Mouse (Mus musculus) bone marrow macrophage, adult 2 months (primary cell): ENCODE data around the gene Hbp1. TPM values are rescaled to one million over a fixed set of nuclear protein-coding genes. Genes with fewer than 3 reads are reported as not detected.

Experiments used
- H3K27ac ChIP-seq: 2 replicates; pipeline ENCODE4 v1.5.1; 2012; ENCODE audit warnings: low read depth, low read length; ENCODE audit not compliant: insufficient read depth
- H3K4me1 ChIP-seq: 2 replicates; pipeline ENCODE4 v1.6.1; 2012; ENCODE audit warnings: low read length; ENCODE audit not compliant: control insufficient read depth, insufficient read depth
- H3K4me3 ChIP-seq: 2 replicates; pipeline ENCODE4 v1.5.1; 2012; ENCODE audit warnings: mild to moderate bottlenecking, low read length, moderate library complexity; ENCODE audit not compliant: insufficient read depth
- CTCF ChIP-seq: IDR thresholded peaks from 2 replicates; pipeline ENCODE4 v1.5.1; 2012; ENCODE audit warnings: low read depth, mild to moderate bottlenecking, low read length, moderate library complexity
- POLR2A ChIP-seq: IDR thresholded peaks from 2 replicates; pipeline ENCODE4 v1.6.1; 2012; ENCODE audit warnings: mild to moderate bottlenecking, low read depth, low read length, borderline replicate concordance
- polyA plus RNA-seq: library from polyadenylated mRNA; stranded (reverse); fragments of >200 nt; gene quantifications from 2 replicates; pipeline ENCODE4 v1.2.4, GENCODE M21; 2012; ENCODE audit not compliant: missing spikeins, insufficient read depth, insufficient read length

Hbp1 gene
- polyA plus RNA-seq, 1 experiment, result 112 TPM

GRCm38 (mm10) chr12:31913614-31914013 lies 36.7 kb downstream of the Hbp1 start:
- H3K4me1 ChIP-seq, result peaks cover 13% of the 10 kb centered on the region
- no peak for TF ChIP-seq CTCF
- TF ChIP-seq POLR2A, result no peak
- H3K27ac ChIP-seq, result no peak overlapping the region
- H3K4me3 ChIP-seq, result no peak overlapping the region

GRCm38 (mm10) chr12:31912966-31913551 lies 37.3 kb downstream of the Hbp1 start:
- no peak for TF ChIP-seq POLR2A
- Histone ChIP-seq H3K4me1 (peaks cover 13% of the 10 kb centered on the region), H3K4me3 (no peak overlapping the region), H3K27ac (no peak overlapping the region)

- Histone ChIP-seq H3K4me3 (no peak overlapping the region), H3K4me1 (peaks cover 4% of the 10 kb centered on the region; the same call in 1 of the 2 replicates), H3K27ac (no peak overlapping the region)
- TF ChIP-seq CTCF (no peak), POLR2A (no peak)
Observed at GRCm38 (mm10) chr12:31907436-31907835, 42.9 kb downstream of the Hbp1 start.

- no peak overlapping the region for H3K27ac ChIP-seq
Observed at GRCm38 (mm10) chr12:31905696-31906551, 44.4 kb downstream of the Hbp1 start.

GRCm38 (mm10) chr12:31900391-31900914 lies 49.9 kb downstream of the Hbp1 start:
- Histone ChIP-seq H3K4me1 (0 out of 2 replicates have a peak, but pooled peaks cover 4% of the 10 kb centered on the region), H3K4me3 (no peak overlapping the region), H3K27ac (no peak overlapping the region)
- TF ChIP-seq CTCF, result no peak
- TF ChIP-seq POLR2A, result no peak

More at GRCm38 (mm10) chr12:31905696-31906551, 44.4 kb downstream of the Hbp1 start:
- no peak overlapping the region for H3K4me3 ChIP-seq
- peaks cover 4% of the 10 kb centered on the region; the same call in 1 of the 2 replicates for H3K4me1 ChIP-seq
- TF ChIP-seq CTCF (no peak), POLR2A (no peak)

GRCm38 (mm10) chr12:31897456-31897855 lies 52.9 kb downstream of the Hbp1 start:
- 0 out of 2 replicates have a peak, but pooled peaks cover 4% of the 10 kb centered on the region for H3K4me1 ChIP-seq
- TF ChIP-seq CTCF (no peak), POLR2A (no peak)
- no peak overlapping the region for H3K4me3 ChIP-seq
- H3K27ac ChIP-seq, result no peak overlapping the region

- H3K4me1 ChIP-seq, result 0 out of 2 replicates have a peak, but pooled peaks cover 4% of the 10 kb centered on the region
- no peak overlapping the region for H3K4me3 ChIP-seq
- H3K27ac ChIP-seq, result no peak overlapping the region
- no peak for TF ChIP-seq POLR2A
- no peak for TF ChIP-seq CTCF
Observed at GRCm38 (mm10) chr12:31896986-31897385, 53.3 kb downstream of the Hbp1 start.

GRCm38 (mm10) chr12:31896295-31896694 lies 54.0 kb downstream of the Hbp1 start:
- no peak for TF ChIP-seq POLR2A
- no peak for TF ChIP-seq CTCF
- Histone ChIP-seq H3K27ac (no peak overlapping the region), H3K4me3 (no peak overlapping the region), H3K4me1 (0 out of 2 replicates have a peak, but pooled peaks cover 4% of the 10 kb centered on the region)

GRCm38 (mm10) chr12:31895888-31896287 lies 54.4 kb downstream of the Hbp1 start:
- Histone ChIP-seq H3K4me1 (0 out of 2 replicates have a peak, but pooled peaks cover 4% of the 10 kb centered on the region), H3K4me3 (no peak overlapping the region), H3K27ac (no peak overlapping the region)
- TF ChIP-seq POLR2A (no peak), CTCF (no peak)

- Histone ChIP-seq H3K4me1 (0 out of 2 replicates have a peak, but pooled peaks cover 4% of the 10 kb centered on the region), H3K27ac (no peak overlapping the region), H3K4me3 (no peak overlapping the region)
- TF ChIP-seq POLR2A, result no peak
- no peak for TF ChIP-seq CTCF
Observed at GRCm38 (mm10) chr12:31895095-31895734, 55.1 kb downstream of the Hbp1 start.
